Mouse (Mus musculus): Measurements from ENCODE around the gene Ecm1. TPM values are rescaled to one million over a fixed set of nuclear protein-coding genes. Genes with fewer than 3 reads are reported as not detected.
A peak's percentile ranks its signal among the peaks of the same experiment; 100 is the strongest.

Gene Ecm1
- total RNA-seq, 2 experiments from 2014 or later = 49.2 to 59.2 TPM

- DNase-seq = no peak
- intact Hi-C loops (cut with DNase I) = loop anchor here (5.0 kb wide), 1 partner anchor 43 kb away; the partner anchor contains the start of gene Adamtsl4
These were observed 8.9 kb downstream of the Ecm1 start for GRCm38 (mm10) chr3:95730431-95730830.

- intact Hi-C loops (cut with DNase I) = no loop called here
- DNase-seq = peak; percentile 62 to 70
These were observed 10.5 kb downstream of the Ecm1 start for GRCm38 (mm10) chr3:95728906-95729305.

- DNase-seq = no peak
- intact Hi-C loops (cut with DNase I) = no loop called here
These were observed 12.5 kb downstream of the Ecm1 start for GRCm38 (mm10) chr3:95726696-95727358.

GRCm38 (mm10) chr3:95725863-95726262 is 13.5 kb downstream of the Ecm1 start:
- intact Hi-C loops (cut with DNase I) = no loop called here

GRCm38 (mm10) chr3:95722386-95722785 is 17.0 kb downstream of the Ecm1 start:
- no peak for DNase-seq
- intact Hi-C loops (cut with DNase I) = no loop called here

More at GRCm38 (mm10) chr3:95725863-95726262, 13.5 kb downstream of the Ecm1 start:
- no peak for DNase-seq

- no peak for DNase-seq
- intact Hi-C loops (cut with DNase I) = no loop called here
These were observed 21.2 kb downstream of the Ecm1 start for GRCm38 (mm10) chr3:95718153-95718552.

GRCm38 (mm10) chr3:95716075-95716474 is 23.3 kb downstream of the Ecm1 start:
- intact Hi-C loops (cut with DNase I) = no loop called here
- DNase-seq = no peak

GRCm38 (mm10) chr3:95709967-95710366 is 29.4 kb downstream of the Ecm1 start:
- intact Hi-C loops (cut with DNase I) = no loop called here
- DNase-seq = no peak

GRCm38 (mm10) chr3:95709044-95709443 is 30.3 kb downstream of the Ecm1 start:
- no peak for DNase-seq
- intact Hi-C loops (cut with DNase I) = no loop called here

- intact Hi-C loops (cut with DNase I) = no loop called here
- DNase-seq = no peak
These were observed 31.9 kb downstream of the Ecm1 start for GRCm38 (mm10) chr3:95707497-95707896.

- intact Hi-C loops (cut with DNase I) = no loop called here
- DNase-seq = no peak
These were observed 33.1 kb downstream of the Ecm1 start for GRCm38 (mm10) chr3:95706273-95706672.

GRCm38 (mm10) chr3:95704612-95705011 is 34.8 kb downstream of the Ecm1 start:
- intact Hi-C loops (cut with DNase I) = no loop called here
- no peak for DNase-seq

- DNase-seq = no peak
- intact Hi-C loops (cut with DNase I) = no loop called here
These were observed 36.1 kb downstream of the Ecm1 start for GRCm38 (mm10) chr3:95703276-95703675.

- peak; percentile 90 for DNase-seq
- intact Hi-C loops (cut with DNase I) = no loop called here
These were observed 37.4 kb downstream of the Ecm1 start for GRCm38 (mm10) chr3:95701877-95702540.

GRCm38 (mm10) chr3:95701085-95701484 is 38.3 kb downstream of the Ecm1 start:
- DNase-seq = no peak
- intact Hi-C loops (cut with DNase I) = no loop called here

GRCm38 (mm10) chr3:95700233-95700681 is 39.1 kb downstream of the Ecm1 start:
- DNase-seq = peak in 1 of 2 experiments; percentile 49
- intact Hi-C loops (cut with DNase I) = no loop called here

GRCm38 (mm10) chr3:95698286-95698685 is 41.1 kb downstream of the Ecm1 start:
- intact Hi-C loops (cut with DNase I) = no loop called here
- no peak for DNase-seq

- intact Hi-C loops (cut with DNase I) = no loop called here
- no peak for DNase-seq
These were observed 43.0 kb downstream of the Ecm1 start for GRCm38 (mm10) chr3:95696360-95696759.

- intact Hi-C loops (cut with DNase I) = no loop called here
- DNase-seq = no peak
These were observed 43.6 kb downstream of the Ecm1 start for GRCm38 (mm10) chr3:95695796-95696195.

- DNase-seq = peak in 1 of 2 experiments; percentile 64
- intact Hi-C loops (cut with DNase I) = no loop called here
These were observed 44.3 kb downstream of the Ecm1 start for GRCm38 (mm10) chr3:95694808-95695703.

All from heart, postnatal 10 days (tissue).